Mouse (Mus musculus) liver (tissue): ENCODE measurements at regions not wholly inside any gene's neighbourhood (a gene's known extent, or its start where the extent isn't known, plus 50 kb on each side); places are given as distances from the start of the nearest gene placed in this dataset.

Source experiments
- DNase-seq: peaks from one replicate; pipeline ENCODE4 v3.0.0-alpha.2; 2020; ENCODE audit warnings: mixed read lengths

GRCm38 (mm10) chr4:58660511-58660910 is 106.8 kb upstream of the Lpar1 start:
- no peak for DNase-seq

GRCm38 (mm10) chr4:58658206-58658605 is 104.5 kb upstream of the Lpar1 start:
- DNase-seq: no peak

GRCm38 (mm10) chr4:58647761-58648295 is 94.1 kb upstream of the Lpar1 start:
- DNase-seq: no peak

- DNase-seq: no peak
These were observed 93.1 kb upstream of the Lpar1 start for GRCm38 (mm10) chr4:58646821-58647220.

GRCm38 (mm10) chr4:58643371-58643770 is 89.7 kb upstream of the Lpar1 start:
- DNase-seq: no peak

- no peak for DNase-seq
These were observed 88.5 kb upstream of the Lpar1 start for GRCm38 (mm10) chr4:58642236-58642635.

GRCm38 (mm10) chr4:58632696-58633095 is 79.0 kb upstream of the Lpar1 start:
- DNase-seq: no peak

GRCm38 (mm10) chr4:58631415-58631814 is 77.7 kb upstream of the Lpar1 start:
- DNase-seq: no peak

GRCm38 (mm10) chr4:58627021-58627420 is 73.3 kb upstream of the Lpar1 start:
- no peak for DNase-seq

GRCm38 (mm10) chr4:58624059-58624458 is 70.4 kb upstream of the Lpar1 start:
- no peak for DNase-seq

GRCm38 (mm10) chr4:58620641-58621040 is 66.9 kb upstream of the Lpar1 start:
- no peak for DNase-seq

- DNase-seq: no peak
These were observed 63.6 kb upstream of the Lpar1 start for GRCm38 (mm10) chr4:58617261-58617660.

- DNase-seq: no peak
These were observed 59.8 kb upstream of the Lpar1 start for GRCm38 (mm10) chr4:58613536-58613935.

- DNase-seq: no peak
These were observed 59.3 kb upstream of the Lpar1 start for GRCm38 (mm10) chr4:58613022-58613421.

- no peak for DNase-seq
These were observed 53.8 kb upstream of the Lpar1 start for GRCm38 (mm10) chr4:58607491-58607890.

GRCm38 (mm10) chr4:58605941-58606340 is 52.2 kb upstream of the Lpar1 start:
- no peak for DNase-seq
